Mouse (Mus musculus) small intestine, adult 2 months (tissue): ENCODE measurements around the gene Mgat4e.

ENCODE experiments used
- CTCF ChIP-seq: fragments of 200-500 bp; IDR thresholded peaks from 2 replicates; pipeline ENCODE4 v1.5.1; 2012; ENCODE audit warnings: low read depth, mild to moderate bottlenecking, control low read depth, inconsistent platforms, low read length, moderate library complexity, mixed read lengths; ENCODE audit not compliant: insufficient replicate concordance, insufficient read length; ENCODE audit errors: extremely low read depth
- POLR2A ChIP-seq: fragments of 200-500 bp; IDR thresholded peaks from 2 replicates; pipeline ENCODE4 v1.6.1; 2012; ENCODE audit warnings: low read depth, mild to moderate bottlenecking, control low read depth, inconsistent platforms, low read length, moderate library complexity

GRCm38 (mm10) chr1:134535513-134535912, 14.0 kb downstream of the Mgat4e start:
- no peak for TF ChIP-seq CTCF
- TF ChIP-seq POLR2A, result no peak
